Mouse (Mus musculus) gastrocnemius, postnatal 4 days (tissue): ENCODE measurements around the gene Sec14l1. TPM values are rescaled to one million over a fixed set of nuclear protein-coding genes. Genes with fewer than 3 reads are reported as not detected.

Experiments
- DNase-seq, 2 experiments: peaks; one replicate each; pipeline ENCODE4 v3.0.0; 2021 to 2022; ENCODE audit warnings: low spot score in 2 of 2, mixed read lengths in 2 of 2
- total RNA-seq, 2 experiments: library from RNA; stranded (reverse); gene quantifications; 2 replicates each; pipeline ENCODE4 v1.2.3; 2021

Sec14l1 gene
- total RNA-seq, 2 experiments from 2014 or later = 134 to 144 TPM

GRCm38 (mm10) chr11:117127250-117127837 lies 12.4 kb downstream of the Sec14l1 start:
- no peak for DNase-seq

DNA sequence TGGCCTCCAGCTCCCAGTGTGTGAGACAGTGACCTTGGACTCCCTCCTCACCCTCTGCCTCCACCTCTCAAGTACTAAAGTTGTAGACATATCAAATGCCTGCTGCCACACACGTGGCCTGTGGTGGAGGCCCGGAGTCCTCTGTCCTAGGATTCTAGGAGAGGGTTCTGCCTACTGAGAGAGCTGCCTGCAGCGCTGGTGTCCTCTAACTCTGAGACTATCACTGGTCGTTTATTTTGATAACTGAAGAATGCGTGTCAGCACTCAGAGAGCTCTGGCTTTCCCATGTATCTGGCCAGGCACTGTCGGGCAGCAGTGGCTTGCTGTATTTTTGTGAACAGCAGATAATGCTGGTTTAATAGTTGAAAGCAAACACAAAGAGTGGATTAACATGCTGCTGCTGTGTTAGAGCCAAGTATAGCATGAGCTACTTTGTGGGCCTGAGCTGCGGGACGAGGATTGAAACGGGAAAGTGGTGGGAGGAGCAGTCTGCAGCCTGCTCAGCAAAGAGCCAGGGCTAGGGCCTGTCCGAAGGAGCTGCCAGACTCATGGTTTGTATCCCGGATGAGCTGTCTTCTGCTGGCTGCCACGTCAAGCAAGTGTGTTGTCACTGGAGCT lies 13.1 kb downstream of the Sec14l1 start:
- DNase-seq = peak in 1 of 2 experiments; percentile 53

GRCm38 (mm10) chr11:117129473-117129872 lies 14.5 kb downstream of the Sec14l1 start:
- DNase-seq = peak in 1 of 2 experiments; percentile 55

GRCm38 (mm10) chr11:117130068-117130467 lies 15.1 kb downstream of the Sec14l1 start:
- DNase-seq = no peak

DNA sequence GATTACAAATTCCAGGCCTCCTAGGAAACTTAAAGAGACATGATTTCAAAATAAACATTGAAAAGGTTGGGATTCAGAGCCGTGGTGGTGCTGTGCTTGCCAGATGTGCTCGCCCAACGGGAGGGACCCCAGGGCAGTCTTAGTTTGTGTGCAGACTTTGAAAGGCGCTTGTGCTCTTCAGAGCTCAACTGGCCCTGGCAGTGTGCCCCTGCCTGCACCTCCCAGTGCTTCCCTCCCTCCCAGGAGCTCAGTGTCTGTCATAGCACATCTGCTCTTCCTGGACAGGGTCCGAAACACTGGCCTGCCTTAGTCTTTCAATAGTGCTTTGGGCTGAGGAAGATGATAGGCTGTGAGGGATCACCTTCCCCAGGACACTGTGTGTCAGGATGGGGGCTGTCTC lies 15.9 kb downstream of the Sec14l1 start:
- DNase-seq = peak in 1 of 2 experiments; percentile 77

DNA sequence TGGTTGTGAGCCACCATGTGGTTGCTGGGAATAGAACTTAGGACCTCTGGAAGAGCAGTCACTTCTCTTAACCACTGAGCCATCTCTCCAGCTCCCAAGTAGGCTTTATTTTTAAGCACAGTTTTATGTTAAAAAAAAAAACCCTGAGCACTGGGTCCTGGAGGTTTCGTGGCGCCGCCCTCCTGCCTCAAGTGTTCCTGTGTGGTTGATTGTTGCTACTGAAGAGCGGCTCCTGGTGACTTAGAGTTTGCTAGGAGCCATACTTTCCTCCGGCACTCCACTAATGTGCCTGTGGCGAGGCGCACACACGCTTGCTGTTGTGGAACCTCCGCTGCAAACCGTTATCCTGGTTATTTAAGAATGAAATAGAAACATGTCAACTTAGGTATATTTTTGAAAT lies 16.5 kb downstream of the Sec14l1 start:
- DNase-seq = no peak

DNA sequence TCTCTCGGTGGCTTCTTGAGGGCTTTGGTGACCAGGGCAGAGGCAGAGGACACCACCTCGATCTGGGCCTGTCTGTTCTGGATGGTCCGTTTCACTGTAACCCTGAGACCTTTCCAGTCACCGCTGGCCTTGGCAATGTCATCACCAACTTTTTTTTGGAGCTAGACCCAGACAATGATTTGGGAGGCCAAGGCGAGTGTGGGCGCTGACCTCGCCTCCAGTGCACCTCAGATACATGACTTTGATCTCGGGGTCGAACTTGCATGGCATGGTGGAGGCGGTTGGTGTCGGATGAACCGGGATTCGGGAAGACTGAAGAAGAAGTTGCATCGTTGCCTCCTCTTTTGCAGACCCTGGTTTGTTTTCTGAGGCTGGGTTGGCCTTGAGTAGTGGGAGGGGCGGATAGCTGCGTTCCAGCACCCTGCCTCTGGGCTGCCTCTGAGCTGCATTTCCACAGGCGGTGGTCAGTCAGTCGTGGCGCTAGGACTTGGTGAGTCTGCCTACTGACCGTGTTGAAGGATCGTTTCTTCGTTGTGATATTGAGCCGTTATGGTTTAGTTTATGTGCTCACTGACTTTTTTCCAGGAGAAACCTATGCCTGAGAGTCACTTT lies 19.9 kb downstream of the Sec14l1 start:
- no peak for DNase-seq

GRCm38 (mm10) chr11:117135457-117136290 lies 20.7 kb downstream of the Sec14l1 start:
- DNase-seq = no peak

GRCm38 (mm10) chr11:117136880-117137279 lies 21.9 kb downstream of the Sec14l1 start:
- no peak for DNase-seq

DNA sequence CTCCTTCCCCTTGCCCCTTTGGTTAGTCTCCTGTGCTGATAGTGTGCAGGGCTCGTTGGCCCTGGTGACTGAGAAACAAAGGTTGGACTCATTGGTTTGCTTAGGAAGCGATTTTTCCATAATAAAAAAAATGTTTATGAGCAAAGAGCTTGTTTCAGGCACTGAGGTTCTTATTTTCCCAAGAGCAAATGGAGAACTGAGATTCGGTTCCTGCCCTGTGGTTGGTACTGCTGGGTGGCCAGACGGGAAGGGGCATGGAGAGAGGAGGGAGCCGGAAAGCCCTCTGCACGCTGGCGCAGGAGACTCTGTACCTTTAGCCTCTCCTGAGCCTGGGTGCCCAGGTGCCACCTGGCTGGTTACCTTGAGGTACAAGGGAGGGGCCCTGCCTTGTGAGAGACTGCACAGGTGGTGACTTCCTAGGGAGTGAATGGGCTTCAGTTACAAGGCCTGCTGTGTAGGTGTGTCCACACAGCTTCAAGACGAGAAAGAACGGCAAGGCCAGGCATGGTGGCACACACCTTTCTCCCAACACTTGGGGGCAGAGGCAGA lies 23.3 kb downstream of the Sec14l1 start:
- DNase-seq = no peak

- no peak for DNase-seq
Measured at GRCm38 (mm10) chr11:117138795-117139463, 24.0 kb downstream of the Sec14l1 start.

DNA sequence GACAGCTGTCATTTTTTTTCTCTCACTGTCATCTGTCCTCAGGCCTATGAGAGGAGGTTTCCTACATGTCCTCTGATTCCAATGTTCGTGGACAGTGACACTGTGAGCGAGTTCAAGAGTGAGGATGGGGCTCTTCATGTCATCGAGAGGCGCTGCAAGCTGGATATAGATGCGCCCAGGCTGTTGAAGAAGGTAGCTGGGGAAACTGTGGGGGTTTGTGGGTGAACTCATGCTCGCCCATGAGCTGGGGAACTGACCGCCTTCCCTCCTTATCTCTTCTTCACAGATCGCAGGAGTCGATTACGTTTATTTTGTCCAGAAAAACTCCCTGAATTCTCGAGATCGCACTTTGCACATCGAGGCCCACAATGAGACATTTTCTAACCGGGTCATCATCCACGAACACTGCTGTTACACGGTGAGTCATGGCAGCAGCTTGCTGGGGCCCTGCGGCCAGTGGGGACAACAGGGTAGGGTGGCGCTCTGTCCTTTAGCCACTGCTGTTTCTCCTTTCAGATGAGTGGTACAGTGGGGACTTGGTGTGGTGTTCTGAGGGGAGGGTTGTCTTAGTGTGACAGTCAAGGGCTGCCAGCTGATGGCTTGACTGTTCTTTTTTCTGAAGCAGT lies 26.5 kb downstream of the Sec14l1 start:
- DNase-seq = no peak

- DNase-seq = no peak
Measured at GRCm38 (mm10) chr11:117142507-117142906, 27.5 kb downstream of the Sec14l1 start.

DNA sequence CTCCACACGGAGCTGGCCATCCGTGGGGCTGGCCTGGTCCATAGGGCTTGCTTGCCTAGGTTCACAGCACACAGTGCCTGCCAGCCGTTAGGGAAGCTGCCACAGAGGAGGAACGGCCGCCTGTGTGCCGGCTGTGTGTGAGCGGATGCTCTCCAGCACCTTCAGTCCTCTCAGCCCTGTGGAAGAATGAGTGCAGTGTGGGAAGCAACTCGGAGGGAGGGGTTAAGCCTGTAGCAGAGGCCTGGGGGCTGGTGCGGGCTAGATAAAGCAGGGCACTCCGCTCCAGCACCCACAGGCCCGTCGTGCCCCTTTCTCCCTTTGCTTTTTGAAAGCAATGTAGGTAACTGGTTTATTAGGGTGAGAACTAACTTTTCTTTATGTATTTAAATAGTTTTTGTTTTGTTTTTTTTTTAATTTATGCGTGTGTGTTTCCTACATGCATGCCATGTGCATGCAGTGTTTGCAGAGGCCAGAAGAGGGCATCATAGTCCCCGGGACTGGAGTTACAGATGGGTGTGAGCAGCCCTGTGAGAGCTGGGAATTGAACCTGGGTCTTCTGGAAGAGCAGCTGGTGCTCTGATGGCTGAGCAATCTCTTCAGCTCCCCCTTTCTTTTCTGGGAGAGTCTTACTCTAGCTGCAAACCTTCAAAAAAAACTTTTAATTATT lies 30.6 kb downstream of the Sec14l1 start:
- DNase-seq = no peak

DNA sequence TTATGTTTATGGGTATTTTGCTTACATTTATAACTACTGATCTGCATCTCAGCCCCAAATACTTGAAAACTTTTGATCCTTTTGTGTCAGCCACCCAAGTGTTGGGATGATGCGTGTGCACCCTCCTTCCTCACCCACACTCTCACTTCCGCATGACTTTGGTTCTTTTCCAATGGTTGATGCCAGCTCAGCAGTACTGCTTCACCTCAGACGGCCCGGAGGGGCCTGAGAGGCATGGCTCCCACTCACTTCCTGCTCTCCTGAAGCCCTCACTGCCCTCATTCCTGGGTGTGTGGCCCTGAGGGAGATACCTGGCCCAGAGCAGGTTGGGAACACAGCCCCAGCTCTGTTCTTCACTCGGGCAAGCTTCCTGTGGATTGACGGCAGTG lies 31.1 kb downstream of the Sec14l1 start:
- no peak for DNase-seq

- DNase-seq = no peak
Measured at GRCm38 (mm10) chr11:117146776-117147536, 32.0 kb downstream of the Sec14l1 start.

GRCm38 (mm10) chr11:117148893-117149685 lies 34.1 kb downstream of the Sec14l1 start:
- no peak for DNase-seq

- DNase-seq = no peak
Measured at GRCm38 (mm10) chr11:117150467-117150966, 35.5 kb downstream of the Sec14l1 start.
